Mouse (Mus musculus) embryonic fibroblast, embryonic 13.5 days (primary cell): ENCODE data around the gene Olfr703.

Source experiments
- CTCF ChIP-seq: IDR thresholded peaks from 2 replicates; pipeline ENCODE4 v1.5.1; 2011; ENCODE audit warnings: mild to moderate bottlenecking, control low read depth, low read length, moderate library complexity, borderline replicate concordance; ENCODE audit not compliant: insufficient read depth
- POLR2A ChIP-seq: IDR thresholded peaks from 2 replicates; pipeline ENCODE4 v1.6.1; 2011; ENCODE audit warnings: low read depth, mild to moderate bottlenecking, control low read depth, low read length, moderate library complexity

DNA sequence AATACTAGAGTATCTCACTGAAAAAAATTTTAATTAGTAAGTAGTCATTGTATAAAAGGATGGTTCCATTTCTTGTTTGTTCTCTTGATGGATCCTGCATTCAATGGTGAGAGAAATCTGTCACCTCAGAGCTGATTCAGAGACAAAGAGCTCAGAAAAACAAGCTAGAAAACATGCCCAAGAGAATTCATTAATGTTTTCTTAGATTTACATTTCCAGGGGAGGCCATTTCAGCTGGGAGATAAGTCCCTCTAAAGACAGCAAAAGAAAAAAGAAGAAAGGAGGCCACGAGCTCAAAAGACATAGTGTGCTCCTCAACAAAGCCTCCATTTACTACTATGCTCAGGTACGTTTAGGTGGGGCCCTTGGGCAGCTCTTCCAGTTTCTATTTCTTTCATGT is at the start of gene Olfr703:
- TF ChIP-seq POLR2A (no peak), CTCF (no peak)
